Mouse (Mus musculus): ENCODE data around the gene Zbtb46. TPM values are rescaled to one million over a fixed set of nuclear protein-coding genes. Genes with fewer than 3 reads are reported as not detected.
A peak's percentile ranks its signal among the peaks of the same experiment; 100 is the strongest.

Gene Zbtb46
- polyA plus RNA-seq, 1 experiment from 2014 or later, result 28.0 TPM

DNA sequence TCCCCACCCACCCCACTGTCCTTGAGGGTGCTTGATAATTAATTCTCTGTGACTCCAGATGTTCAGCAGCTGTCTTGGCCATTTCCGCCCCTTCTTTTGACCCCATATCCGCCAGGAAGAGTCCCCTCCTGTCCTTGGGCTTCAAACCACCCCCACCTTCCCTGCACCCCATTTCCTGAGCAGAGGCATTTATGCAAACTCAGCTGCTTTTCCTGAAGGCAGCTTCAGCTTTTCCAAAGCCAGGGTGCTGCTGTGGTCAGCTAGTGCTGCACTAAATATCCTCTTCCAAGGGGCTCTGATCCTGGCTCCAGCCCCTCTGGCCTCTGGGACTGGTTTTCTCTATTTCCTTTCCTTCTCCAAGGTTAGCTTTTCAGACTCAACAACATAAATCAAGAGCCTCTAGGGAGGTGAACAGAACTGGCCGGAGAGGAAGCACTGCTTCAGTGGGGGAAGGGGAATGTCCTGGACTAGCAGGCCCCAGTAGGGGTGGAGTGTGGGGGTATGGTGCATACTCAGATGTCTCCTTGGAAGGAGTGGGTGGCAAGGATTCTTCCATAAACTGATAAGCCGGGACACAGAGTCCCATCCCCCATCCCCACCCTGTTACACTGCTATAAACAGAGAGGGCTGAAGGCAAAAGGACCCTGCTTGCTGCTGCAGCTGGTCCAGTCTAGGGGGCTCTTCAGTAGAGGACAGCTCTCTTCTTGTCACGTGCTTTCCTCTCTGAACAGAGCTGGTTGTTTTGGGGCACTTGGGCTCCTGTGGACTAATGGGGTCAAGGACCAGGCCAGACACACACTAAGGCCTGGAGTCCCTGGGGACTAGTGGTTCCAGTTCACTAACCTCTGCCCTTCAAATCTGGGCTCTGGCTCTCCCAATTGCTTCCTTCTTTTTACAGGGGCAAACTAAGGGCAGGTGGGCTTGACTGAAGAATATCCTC is 28.4 kb upstream of the Zbtb46 start:
- no peaks in the 10 kb centered on the region for H3K9me3 ChIP-seq (replicated peaks)

DNA sequence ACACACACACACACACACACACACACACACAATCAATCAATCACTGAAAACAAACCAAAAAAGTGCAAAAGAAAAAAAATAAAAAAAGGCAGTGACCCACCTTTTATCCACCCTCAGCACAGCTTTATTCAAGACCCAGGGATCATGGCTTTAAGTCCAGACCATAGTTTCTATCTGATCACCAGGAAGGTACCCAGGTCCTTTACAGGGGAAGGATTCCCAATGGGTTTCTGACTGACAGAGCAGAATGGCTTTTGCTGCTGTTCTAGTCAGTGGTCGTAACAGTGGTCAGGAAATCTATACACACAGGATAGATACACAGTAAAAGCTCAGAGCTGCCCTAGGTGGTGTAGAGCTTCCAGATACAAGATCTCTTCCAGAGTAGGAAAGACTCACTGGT is 26.5 kb upstream of the Zbtb46 start:
- Histone ChIP-seq H3K27ac (peak overlapping the region; percentile 95), H3K27me3 (no peaks in the 10 kb centered on the region), H3K36me3 (no peaks in the 10 kb centered on the region), H3K4me2 (no peak overlapping the region), H3K4me1 (peaks cover 61% of the 10 kb centered on the region), H3K9ac (no peak overlapping the region), H3K4me3 (replicated peaks) (no peak overlapping the region), H3K9me3 (replicated peaks) (no peaks in the 10 kb centered on the region)
- 6% methylated on average over 1 of the region's 1 CpGs for WGBS
- ATAC-seq (replicated peaks; ENCODE audit: low FRiP score), result 0 out of 2 replicates have a peak, but pooled peaks have one; percentile 1

More for the DNA sequence above, 28.4 kb upstream of the Zbtb46 start:
- peaks cover 67% of the 10 kb centered on the region for H3K4me1 ChIP-seq
- no peak overlapping the region for H3K9ac ChIP-seq
- ATAC-seq (replicated peaks; ENCODE audit: low FRiP score), result peak; percentile 96
- peak overlapping the region; percentile 95 for H3K27ac ChIP-seq
- no peaks in the 10 kb centered on the region for H3K27me3 ChIP-seq
- no peaks in the 10 kb centered on the region for H3K36me3 ChIP-seq
- H3K4me2 ChIP-seq, result peak overlapping the region; percentile 32
- no peak overlapping the region for H3K4me3 ChIP-seq (replicated peaks)
- 7% methylated on average over 5 of the region's 5 CpGs for WGBS

DNA sequence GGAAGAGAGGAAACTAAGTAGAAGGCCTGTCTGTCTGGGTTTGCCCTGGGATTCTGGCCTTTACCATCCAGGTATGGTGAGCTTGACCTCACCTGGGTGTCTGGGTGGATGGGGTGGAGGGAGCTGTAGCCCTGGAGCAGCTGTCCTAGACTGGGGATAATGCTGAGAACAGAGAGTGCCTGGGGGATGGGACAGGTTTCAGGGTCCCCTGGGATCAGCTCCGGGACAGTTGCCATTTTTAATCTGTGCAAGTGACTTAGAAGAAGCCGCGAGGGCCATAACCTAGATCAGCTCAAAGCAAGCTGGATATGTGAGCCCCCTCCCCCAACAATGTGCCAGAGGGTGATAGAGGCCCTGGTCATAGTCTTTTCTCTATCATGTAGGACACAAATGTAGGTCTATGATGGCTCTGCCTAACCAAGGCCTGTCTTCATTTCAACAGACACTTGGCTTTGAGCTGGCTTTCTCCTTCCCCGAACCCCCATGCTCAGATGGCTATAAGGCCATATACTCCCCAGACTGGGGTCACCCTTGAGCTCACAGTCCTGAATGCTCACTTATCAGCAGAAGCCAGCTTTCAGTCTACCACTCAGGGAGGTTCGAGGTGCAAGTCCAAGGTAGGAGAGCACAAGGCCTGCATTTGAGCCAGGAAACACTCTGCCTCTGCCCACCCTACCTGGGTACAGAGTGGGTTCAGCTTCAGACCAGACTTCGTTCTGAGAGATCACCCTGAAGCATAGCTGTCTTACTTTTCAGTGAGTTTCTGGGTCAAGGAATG is 25.4 kb upstream of the Zbtb46 start:
- no peak for ATAC-seq (replicated peaks; ENCODE audit: low FRiP score)
- peaks cover 61% of the 10 kb centered on the region for H3K4me1 ChIP-seq
- peak overlapping the region; percentile 95 for H3K27ac ChIP-seq
- no peaks in the 10 kb centered on the region for H3K27me3 ChIP-seq
- H3K9ac ChIP-seq, result no peak overlapping the region
- H3K9me3 ChIP-seq (replicated peaks), result no peaks in the 10 kb centered on the region
- H3K4me2 ChIP-seq, result no peak overlapping the region
- no peak overlapping the region for H3K4me3 ChIP-seq (replicated peaks)
- 85% methylated on average over 6 of the region's 6 CpGs for WGBS
- H3K36me3 ChIP-seq, result no peaks in the 10 kb centered on the region

DNA sequence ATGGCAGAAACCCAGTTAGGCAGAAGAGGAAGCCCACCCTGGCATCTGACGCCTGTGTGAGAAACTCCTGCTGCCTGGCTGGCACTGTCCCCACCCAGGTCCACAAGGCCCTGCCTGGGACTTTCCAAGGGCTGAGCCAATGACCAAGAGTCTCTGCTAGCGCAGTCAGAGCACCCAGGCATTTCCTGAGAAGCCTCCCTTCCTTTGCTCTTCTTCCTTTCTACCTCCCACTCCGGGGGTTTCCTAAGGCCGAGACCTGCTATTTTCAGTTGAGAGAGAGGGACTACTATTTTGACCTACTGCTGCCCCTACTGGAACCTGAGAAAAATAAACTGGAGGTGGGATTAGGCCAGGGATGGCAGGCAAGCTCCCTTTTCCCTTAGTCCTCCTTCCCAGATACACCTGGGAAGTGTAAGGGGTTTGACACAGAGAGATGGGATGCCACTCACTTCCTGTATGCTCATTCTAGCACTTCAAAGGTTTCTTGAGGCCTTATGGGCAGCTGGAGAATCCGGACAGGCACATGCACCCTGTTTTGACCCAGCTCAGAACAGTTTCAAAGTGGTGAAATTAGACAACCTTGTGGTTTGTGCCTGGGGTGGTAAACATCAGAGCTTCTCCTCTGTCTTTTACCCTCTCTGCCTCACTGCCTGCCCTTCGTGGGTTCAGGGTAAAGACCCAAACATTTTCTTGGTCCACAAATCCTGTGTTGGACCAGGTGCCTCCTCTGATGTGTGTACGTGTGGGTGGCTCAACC is 24.5 kb upstream of the Zbtb46 start:
- H3K9me3 ChIP-seq (replicated peaks), result no peaks in the 10 kb centered on the region
- no peak overlapping the region for H3K9ac ChIP-seq
- H3K36me3 ChIP-seq, result no peaks in the 10 kb centered on the region
- peak overlapping the region; percentile 86 for H3K27ac ChIP-seq
- H3K4me3 ChIP-seq (replicated peaks), result no peak overlapping the region
- H3K4me2 ChIP-seq, result peak overlapping the region; percentile 37
- no peak for ATAC-seq (replicated peaks; ENCODE audit: low FRiP score)
- no peaks in the 10 kb centered on the region for H3K27me3 ChIP-seq
- H3K4me1 ChIP-seq, result peaks cover 58% of the 10 kb centered on the region
- WGBS, result 26% methylated on average over 7 of the region's 7 CpGs

DNA sequence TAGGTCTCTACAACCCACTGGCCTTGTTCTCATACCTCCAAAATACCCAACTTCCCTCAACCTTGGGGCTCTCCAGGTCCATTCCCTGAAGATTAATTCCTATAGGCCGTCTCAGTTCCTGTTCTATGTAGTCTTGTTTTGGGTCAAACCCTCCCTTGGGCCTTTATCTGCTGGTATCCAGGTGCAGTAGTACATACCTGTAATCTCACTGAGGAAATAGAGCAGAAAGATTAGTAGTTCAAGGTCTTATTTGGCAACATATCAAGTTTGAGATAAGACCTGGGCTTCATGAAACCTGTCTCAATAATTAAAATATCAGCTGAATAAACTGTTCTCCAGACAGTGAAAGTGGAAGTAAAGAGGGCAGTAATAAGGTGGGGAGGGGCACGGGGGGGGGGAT is 23.9 kb upstream of the Zbtb46 start:
- 45% methylated on average over 2 of the region's 2 CpGs for WGBS
- Histone ChIP-seq H3K27me3 (no peaks in the 10 kb centered on the region), H3K9me3 (replicated peaks) (no peaks in the 10 kb centered on the region), H3K27ac (peak overlapping the region; percentile 86), H3K4me1 (peaks cover 52% of the 10 kb centered on the region), H3K36me3 (no peaks in the 10 kb centered on the region), H3K4me3 (replicated peaks) (no peak overlapping the region), H3K9ac (no peak overlapping the region), H3K4me2 (peak overlapping the region; percentile 37)
- ATAC-seq (replicated peaks; ENCODE audit: low FRiP score), result no peak

DNA sequence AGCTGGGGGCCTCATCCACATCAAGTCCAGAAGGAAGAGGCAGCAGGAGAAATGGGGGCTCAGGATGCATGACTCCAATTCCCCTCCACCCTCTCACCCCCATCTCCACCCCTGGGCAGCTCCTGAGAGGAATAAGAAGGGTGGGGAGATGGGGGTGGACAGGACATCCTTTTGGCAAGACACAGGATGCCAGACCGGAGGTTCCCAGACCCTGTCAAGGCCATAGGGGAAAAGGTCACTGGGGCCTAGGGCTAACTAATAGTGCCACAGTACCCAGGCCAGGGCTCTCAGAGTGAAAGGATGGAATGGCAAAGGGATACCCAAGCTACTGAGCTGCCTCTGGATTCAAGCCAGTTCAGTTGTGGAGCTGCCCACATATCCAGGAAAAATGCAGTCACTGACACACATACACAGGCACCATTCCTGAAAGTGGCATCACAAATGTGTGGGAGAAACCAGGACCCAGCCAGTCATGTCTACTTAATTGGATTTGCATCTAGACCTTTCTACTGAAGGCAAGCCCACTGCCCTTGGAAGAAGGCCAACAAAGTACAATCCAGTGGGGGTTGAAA is 13.1 kb upstream of the Zbtb46 start:
- no peaks in the 10 kb centered on the region for H3K36me3 ChIP-seq
- H3K4me1 ChIP-seq, result peaks cover 26% of the 10 kb centered on the region
- no peaks in the 10 kb centered on the region for H3K9me3 ChIP-seq (replicated peaks)
- 43% methylated on average over 1 of the region's 1 CpGs for WGBS
- H3K4me3 ChIP-seq (replicated peaks), result no peak overlapping the region
- H3K27me3 ChIP-seq, result no peaks in the 10 kb centered on the region
- no peak overlapping the region for H3K9ac ChIP-seq
- no peak overlapping the region for H3K4me2 ChIP-seq
- peak overlapping the region; percentile 42; the same call in 1 of the 2 replicates for H3K27ac ChIP-seq
- no peak for ATAC-seq (replicated peaks; ENCODE audit: low FRiP score)

DNA sequence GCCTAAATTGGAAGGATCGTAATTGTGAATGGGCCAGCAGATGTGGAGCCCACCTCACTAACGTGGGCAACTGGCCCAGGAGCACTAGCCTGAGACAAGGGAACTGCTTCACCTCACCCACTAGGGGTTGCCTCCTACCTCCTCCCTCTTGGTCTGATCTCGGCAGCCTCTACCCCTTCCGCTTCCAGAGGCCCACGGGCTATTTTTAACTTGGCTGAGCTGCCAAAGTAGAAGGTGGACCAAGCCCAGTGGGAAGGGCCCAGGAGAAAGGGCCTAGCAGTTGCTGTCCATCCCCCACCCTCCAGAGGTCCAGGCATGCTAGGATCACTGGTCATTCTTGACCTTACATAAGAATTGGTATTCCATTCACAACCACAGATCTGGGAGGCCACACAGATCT is 12.0 kb upstream of the Zbtb46 start:
- Histone ChIP-seq H3K9ac (no peak overlapping the region), H3K9me3 (replicated peaks) (no peaks in the 10 kb centered on the region), H3K4me1 (peaks cover 26% of the 10 kb centered on the region), H3K4me2 (no peak overlapping the region), H3K27ac (peak overlapping the region; percentile 42; the same call in 1 of the 2 replicates), H3K4me3 (replicated peaks) (no peak overlapping the region), H3K36me3 (no peaks in the 10 kb centered on the region), H3K27me3 (no peaks in the 10 kb centered on the region)
- 47% methylated on average over 5 of the region's 5 CpGs for WGBS
- 0 out of 2 replicates have a peak, but pooled peaks have one; percentile 22 for ATAC-seq (replicated peaks; ENCODE audit: low FRiP score)

DNA sequence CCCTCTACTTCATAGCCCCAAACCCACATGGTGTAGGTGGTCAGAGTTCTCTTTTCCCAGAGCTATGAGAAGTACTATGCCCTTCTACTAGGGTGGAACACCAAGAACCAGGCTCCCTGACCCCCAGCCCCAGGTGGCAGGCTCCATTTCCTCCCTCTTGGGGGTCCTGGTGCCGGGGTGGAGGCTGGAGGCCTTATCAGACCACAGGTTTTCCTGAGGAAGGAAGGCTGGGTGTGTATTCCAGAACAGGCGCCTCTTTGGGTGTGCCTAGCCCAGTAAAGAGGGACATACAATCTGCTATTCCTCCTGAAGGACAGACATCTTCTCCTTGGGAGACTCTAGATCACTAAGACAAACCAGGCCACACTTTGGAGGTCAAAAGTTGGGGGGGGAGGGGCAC is 11.1 kb upstream of the Zbtb46 start:
- Histone ChIP-seq H3K4me1 (peaks cover 26% of the 10 kb centered on the region), H3K27me3 (no peaks in the 10 kb centered on the region), H3K36me3 (no peaks in the 10 kb centered on the region), H3K4me3 (replicated peaks) (no peak overlapping the region), H3K9me3 (replicated peaks) (no peaks in the 10 kb centered on the region), H3K4me2 (no peak overlapping the region), H3K9ac (no peak overlapping the region), H3K27ac (0 out of 2 replicates have a peak overlapping the region, but pooled peaks have one; percentile 42)
- WGBS, result 77% methylated on average over 2 of the region's 2 CpGs
- no peak for ATAC-seq (replicated peaks; ENCODE audit: low FRiP score)

DNA sequence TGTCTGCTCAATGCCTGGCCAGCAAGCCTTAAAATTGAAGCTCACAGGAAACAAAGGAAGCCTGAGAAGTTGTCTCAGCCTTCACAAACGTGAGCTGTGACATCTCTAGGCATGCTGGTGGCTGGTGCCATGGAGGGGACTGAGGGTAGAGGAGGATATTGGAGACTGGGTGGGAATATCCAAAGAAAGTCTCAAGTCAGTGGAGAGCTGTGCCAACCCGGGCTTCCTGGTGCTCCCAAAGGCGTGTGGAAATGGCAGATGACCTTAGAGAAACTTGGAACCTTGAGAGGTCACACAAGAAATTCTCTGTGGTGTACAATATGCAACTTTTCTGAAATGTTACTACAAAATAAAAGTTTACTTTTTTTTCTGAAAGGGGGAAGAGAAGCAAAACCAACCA is 6.2 kb upstream of the Zbtb46 start:
- Histone ChIP-seq H3K4me3 (replicated peaks) (no peak overlapping the region), H3K9ac (no peak overlapping the region), H3K27me3 (0 out of 2 replicates have a peak, but pooled peaks cover 2% of the 10 kb centered on the region), H3K4me1 (peaks cover 31% of the 10 kb centered on the region), H3K27ac (no peak overlapping the region), H3K36me3 (no peaks in the 10 kb centered on the region), H3K9me3 (replicated peaks) (no peaks in the 10 kb centered on the region), H3K4me2 (no peak overlapping the region)
- 59% methylated on average over 3 of the region's 3 CpGs for WGBS
- ATAC-seq (replicated peaks; ENCODE audit: low FRiP score), result no peak

DNA sequence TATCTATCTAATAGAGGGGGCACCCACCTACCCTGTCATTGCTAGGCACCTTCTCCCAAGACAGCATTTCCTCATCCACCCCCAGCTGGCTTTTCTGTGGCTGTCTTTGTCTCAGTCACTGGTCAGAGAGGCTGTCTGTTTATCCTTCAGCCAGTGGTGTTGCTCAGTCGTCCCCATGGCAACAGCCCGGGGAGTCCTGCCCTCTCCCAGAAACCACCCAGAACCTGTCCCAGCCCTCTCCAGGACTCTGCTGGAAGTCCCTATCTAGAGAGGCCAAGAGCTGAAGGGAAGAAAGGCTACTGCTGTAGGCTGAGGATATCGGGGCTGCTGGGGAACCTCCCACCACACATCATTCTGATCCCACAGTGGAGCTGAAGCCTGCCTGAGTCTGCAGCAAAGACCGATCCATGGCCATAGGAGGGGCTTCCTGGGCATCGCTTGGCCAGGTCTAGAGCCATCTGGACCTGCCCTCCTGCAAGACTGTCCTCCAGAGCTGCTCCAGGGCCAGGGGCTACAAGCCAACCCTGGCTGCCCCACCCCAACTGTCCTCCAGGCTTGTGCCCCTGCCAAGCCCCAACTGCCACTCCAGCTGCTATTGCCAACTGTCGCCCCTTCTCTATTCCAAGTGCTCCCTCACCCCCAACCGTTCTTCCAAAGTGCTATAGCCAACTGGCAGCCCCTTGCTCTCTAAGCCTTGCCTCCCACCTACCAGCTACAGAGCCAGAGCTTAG is 3.9 kb upstream of the Zbtb46 start:
- Histone ChIP-seq H3K9ac (no peak overlapping the region), H3K4me3 (replicated peaks) (no peak overlapping the region), H3K4me2 (peak overlapping the region; percentile 35), H3K27ac (no peak overlapping the region), H3K27me3 (0 out of 2 replicates have a peak, but pooled peaks cover 2% of the 10 kb centered on the region), H3K9me3 (replicated peaks) (no peaks in the 10 kb centered on the region), H3K4me1 (peaks cover 42% of the 10 kb centered on the region), H3K36me3 (no peaks in the 10 kb centered on the region)
- WGBS, result 40% methylated on average over 7 of the region's 7 CpGs
- no peak; the same call in 1 of the 2 replicates for ATAC-seq (replicated peaks; ENCODE audit: low FRiP score)

DNA sequence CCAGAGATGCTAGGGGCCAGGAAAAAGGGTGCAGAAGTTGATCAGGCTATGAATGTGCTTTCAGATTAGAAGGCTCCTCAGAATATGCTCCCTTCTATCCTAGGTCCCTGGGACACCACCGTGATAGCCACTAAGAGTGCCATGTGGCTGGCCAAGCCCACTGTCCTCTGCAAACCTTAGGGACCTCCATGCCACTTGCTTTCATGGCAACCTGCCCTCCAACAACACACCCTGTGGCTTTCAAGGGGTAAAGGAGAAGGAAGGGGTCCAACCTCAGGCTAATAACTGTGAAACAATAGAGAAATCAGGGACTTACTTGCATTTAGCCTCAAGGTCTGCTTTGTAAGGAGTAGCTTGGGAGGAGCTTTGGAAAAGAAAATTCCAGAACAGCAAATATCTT is 3.4 kb upstream of the Zbtb46 start:
- no peak for ATAC-seq (replicated peaks; ENCODE audit: low FRiP score)
- H3K27ac ChIP-seq, result no peak overlapping the region
- H3K4me1 ChIP-seq, result peaks cover 47% of the 10 kb centered on the region
- H3K9me3 ChIP-seq (replicated peaks), result no peaks in the 10 kb centered on the region
- 90% methylated on average over 1 of the region's 1 CpGs for WGBS
- H3K27me3 ChIP-seq, result 0 out of 2 replicates have a peak, but pooled peaks cover 2% of the 10 kb centered on the region
- no peak overlapping the region for H3K4me3 ChIP-seq (replicated peaks)
- peak overlapping the region; percentile 35; the same call in 1 of the 2 replicates for H3K4me2 ChIP-seq
- H3K36me3 ChIP-seq, result no peaks in the 10 kb centered on the region
- H3K9ac ChIP-seq, result no peak overlapping the region

Data from kidney, embryonic 15.5 days (tissue).